Mouse (Mus musculus) lung, embryonic 16.5 days (tissue): ENCODE measurements around the gene Rara. TPM values are rescaled to one million over a fixed set of nuclear protein-coding genes. Genes with fewer than 3 reads are reported as not detected.
"Not testable (repeated sequence)": the region's sequence is repeated elsewhere in the genome, so short reads cannot be mapped to it uniquely, and the experiment has no call there.

Source experiments
- ATAC-seq: fragments of 200-750 bp; cut with Nextera tagmentation; 2 replicates; pipeline ENCODE4 v1.8.0; 2017; ENCODE audit warnings: low read depth, mild to moderate bottlenecking, moderate library complexity
- H3K27ac ChIP-seq: fragments of 300-500 bp; sonication (generic); 2 replicates; pipeline ENCODE4 v1.5.1; 2014; ENCODE audit warnings: mild to moderate bottlenecking, control low read depth, low read length
- H3K27me3 ChIP-seq: fragments of 300-500 bp; sonication (generic); 2 replicates; pipeline ENCODE4 v1.6.1; 2014; ENCODE audit warnings: low read depth, low read length, mixed read lengths; ENCODE audit not compliant: control insufficient read depth, insufficient read depth
- H3K36me3 ChIP-seq: fragments of 300-500 bp; sonication (generic); 2 replicates; pipeline ENCODE4 v1.6.1; 2014; ENCODE audit warnings: low read length; ENCODE audit not compliant: control insufficient read depth, insufficient read depth
- H3K4me1 ChIP-seq: fragments of 300-500 bp; sonication (generic); replicated peaks from 2 replicates; pipeline ENCODE4 v1.6.1; 2014; ENCODE audit warnings: low read length, mixed read lengths; ENCODE audit not compliant: control insufficient read depth, insufficient read depth
- H3K4me2 ChIP-seq: fragments of 300-500 bp; sonication (generic); 2 replicates; pipeline ENCODE4 v1.6.1; 2014; ENCODE audit warnings: low read depth, low read length, control low read depth
- H3K4me3 ChIP-seq: fragments of 300-500 bp; sonication (generic); 2 replicates; pipeline ENCODE4 v1.5.1; 2014; ENCODE audit warnings: mild to moderate bottlenecking, low read length, control low read depth
- H3K9ac ChIP-seq: fragments of 300-500 bp; sonication (generic); 2 replicates; pipeline ENCODE4 v1.6.1; 2014; ENCODE audit warnings: low read length, control low read depth
- H3K9me3 ChIP-seq: fragments of 300-500 bp; sonication (generic); 2 replicates; pipeline ENCODE4 v1.6.1; 2016; ENCODE audit warnings: low read length; ENCODE audit not compliant: control insufficient read depth
- WGBS: fragments of 180-500 bp; shearing (Covaris S2); extraction: QIAGEN DNeasy Blood & Tissue Kit; methylation state at CpG from one replicate; pipeline ENCODE4 v1.1.7; 2014; 5-methylcytosine and 5-hydroxymethylcytosine counted together
- polyA plus RNA-seq: library from polyadenylated mRNA; unstranded; fragments of >200 nt; fragmentation: Nextera tagmentation; extraction: Ambion mirVana; gene quantifications from 2 replicates; pipeline ENCODE4 v1.2.1, GENCODE M21; 2015

Rara gene
- polyA plus RNA-seq, 1 experiment from 2014 or later: 35.4 TPM

DNA sequence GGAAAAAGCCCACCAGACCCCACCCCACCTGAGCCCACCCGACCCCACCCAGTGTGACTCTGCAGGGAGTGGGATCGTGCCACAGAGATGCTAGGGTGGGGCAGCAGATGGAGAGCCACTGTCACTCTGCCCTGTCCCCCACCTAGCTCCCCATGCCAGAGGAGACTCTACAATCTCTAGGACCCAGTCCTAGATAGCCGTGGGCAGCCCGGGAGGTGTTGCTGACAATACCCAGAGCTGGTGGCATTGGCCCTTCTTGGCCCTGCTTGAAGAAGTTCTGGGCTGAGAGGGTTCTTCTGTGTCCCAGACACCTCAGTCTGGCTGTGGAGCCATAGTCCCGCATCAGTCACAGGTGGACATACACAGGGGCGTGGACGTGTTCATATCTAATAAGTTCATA is 57.9 kb downstream of the Rara start:
- Histone ChIP-seq H3K4me3 (no peak overlapping the region), H3K9ac (no peak overlapping the region), H3K36me3 (no peaks in the 10 kb centered on the region), H3K9me3 (no peaks in the 10 kb centered on the region), H3K4me1 (peaks cover 8% of the 10 kb centered on the region; the same call in 1 of the 2 replicates), H3K27ac (no peak overlapping the region), H3K4me2 (no peak overlapping the region), H3K27me3 (peaks cover 3% of the 10 kb centered on the region; the same call in 1 of the 2 replicates)
- ATAC-seq: no peak
- WGBS: 81% methylated on average over 7 of the region's 7 CpGs

- H3K27ac ChIP-seq, H3K9me3 ChIP-seq, ATAC-seq, H3K9ac ChIP-seq, H3K4me1 ChIP-seq, H3K27me3 ChIP-seq, H3K4me3 ChIP-seq, H3K4me2 ChIP-seq: not testable (repeated sequence)
- peaks cover 18% of the 10 kb centered on the region for H3K36me3 ChIP-seq
- WGBS: 95% methylated on average over 5 of the region's 6 CpGs
Observed at GRCm38 (mm10) chr11:98988260-98988659, 60.6 kb downstream of the Rara start.

GRCm38 (mm10) chr11:98990866-98991265 is 63.2 kb downstream of the Rara start:
- 78% methylated on average over 6 of the region's 6 CpGs for WGBS
- Histone ChIP-seq H3K9ac (no peak overlapping the region), H3K27me3 (no peaks in the 10 kb centered on the region), H3K36me3 (peaks cover 37% of the 10 kb centered on the region), H3K27ac (no peak overlapping the region), H3K4me3 (no peak overlapping the region), H3K4me1 (no peaks in the 10 kb centered on the region), H3K4me2 (no peak overlapping the region), H3K9me3 (no peaks in the 10 kb centered on the region)
- no peak for ATAC-seq

DNA sequence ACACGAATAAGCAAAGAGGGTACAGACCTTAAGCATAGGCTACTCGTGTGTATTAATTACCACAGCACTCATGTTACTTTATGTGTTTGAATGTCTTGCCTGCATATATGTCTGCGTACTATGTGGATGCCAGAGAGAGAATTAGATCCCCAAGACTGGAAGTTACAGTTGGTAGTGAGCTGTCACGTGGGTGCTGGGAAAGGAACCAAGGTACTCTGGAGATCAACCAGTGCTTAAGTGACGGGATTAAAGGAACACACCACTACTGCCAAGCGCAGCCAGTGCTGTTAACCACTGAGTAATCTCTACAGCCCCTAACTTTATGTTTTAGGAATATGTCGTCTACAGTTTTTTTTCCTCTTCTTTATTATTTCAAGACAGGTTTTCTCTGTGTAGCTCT is 68.4 kb downstream of the Rara start:
- no peaks in the 10 kb centered on the region for H3K4me1 ChIP-seq
- no peak for ATAC-seq
- H3K9me3 ChIP-seq: no peaks in the 10 kb centered on the region
- H3K9ac ChIP-seq: no peak overlapping the region
- no peak overlapping the region for H3K27ac ChIP-seq
- WGBS: 92% methylated on average over 7 of the region's 7 CpGs
- H3K4me3 ChIP-seq: no peak overlapping the region
- peaks cover 76% of the 10 kb centered on the region for H3K36me3 ChIP-seq
- H3K4me2 ChIP-seq: no peak overlapping the region
- H3K27me3 ChIP-seq: no peaks in the 10 kb centered on the region

- H3K4me2 ChIP-seq: no peak overlapping the region
- no peaks in the 10 kb centered on the region for H3K27me3 ChIP-seq
- H3K9me3 ChIP-seq: no peaks in the 10 kb centered on the region
- H3K27ac ChIP-seq: no peak overlapping the region
- H3K4me3 ChIP-seq: no peak overlapping the region
- no peak overlapping the region for H3K9ac ChIP-seq
- H3K36me3 ChIP-seq: peaks cover 77% of the 10 kb centered on the region
- ATAC-seq: no peak
- no peaks in the 10 kb centered on the region for H3K4me1 ChIP-seq
- WGBS: 90% methylated on average over 4 of the region's 4 CpGs
Observed at GRCm38 (mm10) chr11:98997659-98998058, 70.0 kb downstream of the Rara start.

GRCm38 (mm10) chr11:98998776-98999175 is 71.2 kb downstream of the Rara start:
- H3K4me1 ChIP-seq: no peaks in the 10 kb centered on the region
- ATAC-seq: no peak
- no peak overlapping the region for H3K27ac ChIP-seq
- no peaks in the 10 kb centered on the region for H3K27me3 ChIP-seq
- peaks cover 75% of the 10 kb centered on the region for H3K36me3 ChIP-seq
- H3K4me2 ChIP-seq: no peak overlapping the region
- no peak overlapping the region for H3K9ac ChIP-seq
- no peaks in the 10 kb centered on the region for H3K9me3 ChIP-seq
- no peak overlapping the region for H3K4me3 ChIP-seq

- Histone ChIP-seq H3K4me3 (no peak overlapping the region), H3K4me1 (no peaks in the 10 kb centered on the region), H3K27me3 (no peaks in the 10 kb centered on the region), H3K9ac (no peak overlapping the region), H3K27ac (no peak overlapping the region), H3K9me3 (no peaks in the 10 kb centered on the region), H3K4me2 (no peak overlapping the region), H3K36me3 (peaks cover 75% of the 10 kb centered on the region)
- WGBS: 91% methylated on average over 11 of the region's 11 CpGs
- no peak for ATAC-seq
Observed at GRCm38 (mm10) chr11:98999243-98999642, 71.6 kb downstream of the Rara start.

GRCm38 (mm10) chr11:99006788-99007187 is 79.2 kb downstream of the Rara start:
- no peak for ATAC-seq
- Histone ChIP-seq H3K36me3 (peaks cover 67% of the 10 kb centered on the region), H3K4me2 (no peak overlapping the region), H3K9me3 (no peaks in the 10 kb centered on the region), H3K9ac (no peak overlapping the region), H3K27me3 (no peaks in the 10 kb centered on the region), H3K4me1 (no peaks in the 10 kb centered on the region), H3K4me3 (no peak overlapping the region), H3K27ac (no peak overlapping the region)
- WGBS: 85% methylated on average over 9 of the region's 9 CpGs

GRCm38 (mm10) chr11:99010124-99010523 is 82.5 kb downstream of the Rara start:
- no peak overlapping the region for H3K4me3 ChIP-seq
- no peak for ATAC-seq
- H3K4me2 ChIP-seq: no peak overlapping the region
- H3K27me3 ChIP-seq: no peaks in the 10 kb centered on the region
- 62% methylated on average over 4 of the region's 4 CpGs for WGBS
- no peak overlapping the region for H3K27ac ChIP-seq
- H3K9me3 ChIP-seq: no peaks in the 10 kb centered on the region
- H3K9ac ChIP-seq: no peak overlapping the region
- H3K36me3 ChIP-seq: peaks cover 68% of the 10 kb centered on the region
- no peaks in the 10 kb centered on the region for H3K4me1 ChIP-seq

GRCm38 (mm10) chr11:99010706-99011105 is 83.1 kb downstream of the Rara start:
- Histone ChIP-seq H3K9me3 (no peaks in the 10 kb centered on the region), H3K36me3 (peaks cover 68% of the 10 kb centered on the region), H3K27ac (no peak overlapping the region), H3K4me2 (no peak overlapping the region), H3K4me3 (no peak overlapping the region), H3K27me3 (no peaks in the 10 kb centered on the region), H3K9ac (no peak overlapping the region), H3K4me1 (no peaks in the 10 kb centered on the region)
- WGBS: 92% methylated on average over 5 of the region's 5 CpGs
- ATAC-seq: no peak
